Mouse (Mus musculus): ENCODE measurements around the gene Kctd6.

Gene Kctd6

DNA sequence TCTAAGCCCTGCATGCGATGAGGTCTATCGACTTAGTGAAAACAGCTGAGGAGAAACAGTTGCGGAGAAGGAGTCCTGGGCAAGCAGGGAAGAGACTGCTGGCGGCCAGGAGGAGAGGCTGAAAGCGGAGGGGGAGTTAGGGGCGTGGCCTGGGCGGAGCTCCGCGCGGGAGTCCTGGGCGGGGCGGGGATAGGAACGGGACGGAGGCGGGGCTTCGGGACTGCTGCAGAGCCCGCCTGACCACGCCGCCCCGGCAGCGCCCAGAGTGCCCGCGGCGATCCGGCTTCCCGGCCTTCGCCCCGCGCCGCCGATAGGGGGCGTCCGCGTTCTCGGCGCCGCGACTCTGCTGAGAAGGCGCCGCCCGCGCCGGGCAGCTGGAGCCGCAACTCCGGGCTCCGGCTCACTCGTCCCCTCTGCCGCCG, at the start of gene Kctd6:
TSS of gene Kctd6 (plus strand) at position 338 of the 422 bp plus-strand sequence.
- DNase-seq, result peak; percentile 100

DNA sequence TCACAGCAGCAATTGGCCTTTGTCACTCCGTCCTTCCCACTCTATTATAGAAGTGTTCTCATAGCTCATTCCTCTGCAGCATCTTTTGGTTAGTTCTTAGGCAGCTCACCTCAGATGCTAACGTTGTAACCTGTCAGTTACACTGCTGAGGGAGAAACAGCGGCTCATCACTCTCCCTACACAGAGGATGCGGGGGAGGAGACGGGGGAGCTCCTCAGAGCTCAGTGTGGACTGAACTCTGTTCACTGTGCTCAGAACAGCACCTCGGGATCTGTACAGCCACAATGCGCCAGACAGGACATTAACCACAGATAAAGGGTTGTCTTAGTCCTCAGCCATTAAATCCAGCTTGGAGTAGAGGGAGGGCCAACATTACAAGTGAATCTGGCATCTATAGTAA, 49.5 kb upstream of the Kctd6 start:
- DNase-seq, result peak; percentile 52 to 57

DNA sequence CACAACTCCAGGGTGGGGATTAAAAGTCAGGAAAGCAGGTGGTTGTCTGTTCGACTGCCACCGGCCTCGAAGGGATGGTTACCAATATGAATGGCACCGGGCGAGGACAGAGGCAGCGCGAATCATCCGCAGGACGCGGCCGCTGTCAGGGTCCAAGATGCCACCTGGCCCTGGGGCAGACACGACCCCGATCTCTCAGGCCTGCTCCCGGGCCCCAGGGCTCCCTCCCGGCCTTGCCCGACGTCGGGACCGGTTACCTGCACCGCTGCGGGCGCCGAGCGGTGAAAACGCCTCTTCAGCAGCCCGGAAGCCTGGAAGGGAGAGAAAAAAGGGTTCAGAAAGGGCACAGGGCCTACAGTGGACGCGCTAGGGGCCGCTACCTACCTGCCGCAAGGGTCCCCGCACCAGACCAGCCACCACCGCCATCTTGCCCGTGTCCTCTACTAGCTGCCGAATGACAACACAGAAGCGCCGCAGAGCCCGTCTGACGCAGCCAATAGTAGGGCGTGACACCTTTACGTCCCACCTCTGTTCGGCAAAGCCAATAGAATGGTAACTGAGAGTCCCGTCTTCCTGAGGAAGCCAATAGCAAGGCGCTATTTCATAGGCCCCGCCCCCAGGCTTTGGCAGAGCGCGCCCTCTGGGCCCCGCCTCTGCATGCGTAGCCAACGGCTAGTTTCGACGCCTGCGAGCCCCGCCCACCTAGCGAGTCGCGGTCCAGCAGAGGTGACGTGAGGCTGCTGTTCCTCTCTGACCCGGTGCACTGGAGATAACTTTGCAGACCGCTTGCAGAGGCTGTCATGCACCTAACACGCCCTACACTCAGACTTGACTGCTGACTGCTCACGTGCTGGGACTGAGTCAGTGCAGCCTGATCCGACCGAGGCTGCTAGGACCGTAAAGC, 41.2 kb upstream of the Kctd6 start, which contains the start of gene Pdhb:
TSS of gene Pdhb (minus strand) at position 519 of the 904 bp plus-strand sequence.
- peak; percentile 99 to 100 for DNase-seq

DNA sequence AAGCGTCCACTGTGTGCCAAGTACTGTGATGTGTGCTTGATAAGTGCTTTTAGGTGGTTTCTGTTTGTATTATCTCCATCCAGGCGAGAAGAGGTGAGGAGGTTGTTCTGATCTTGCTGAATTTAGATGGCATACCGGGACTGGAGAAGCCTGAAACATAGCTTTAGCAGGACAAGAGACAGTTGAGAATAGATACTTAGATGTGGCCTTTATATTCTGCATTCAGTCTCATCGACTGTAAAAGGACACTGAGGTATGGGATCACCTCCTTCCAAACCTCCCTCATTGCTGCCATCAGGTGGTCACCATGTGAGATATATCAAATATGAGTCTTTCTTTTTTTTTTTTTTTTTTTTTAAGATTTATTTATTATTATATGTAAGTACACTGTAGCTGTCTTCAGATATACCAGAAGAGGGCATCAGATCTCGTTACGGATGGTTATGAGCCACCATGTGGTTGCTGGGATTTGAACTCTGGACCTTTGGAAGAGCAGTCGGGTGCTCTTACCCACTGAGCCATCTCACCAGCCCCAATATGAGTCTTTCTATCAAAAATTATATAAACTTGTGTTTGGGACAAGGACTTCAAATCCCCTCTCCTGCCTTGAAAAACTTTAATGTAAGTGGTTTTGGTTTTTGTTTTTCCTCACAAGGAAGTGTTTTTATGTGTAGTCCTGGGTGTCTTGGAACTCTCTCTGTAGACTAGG, 40.2 kb upstream of the Kctd6 start:
- DNase-seq, result peak; percentile 21 to 51

DNA sequence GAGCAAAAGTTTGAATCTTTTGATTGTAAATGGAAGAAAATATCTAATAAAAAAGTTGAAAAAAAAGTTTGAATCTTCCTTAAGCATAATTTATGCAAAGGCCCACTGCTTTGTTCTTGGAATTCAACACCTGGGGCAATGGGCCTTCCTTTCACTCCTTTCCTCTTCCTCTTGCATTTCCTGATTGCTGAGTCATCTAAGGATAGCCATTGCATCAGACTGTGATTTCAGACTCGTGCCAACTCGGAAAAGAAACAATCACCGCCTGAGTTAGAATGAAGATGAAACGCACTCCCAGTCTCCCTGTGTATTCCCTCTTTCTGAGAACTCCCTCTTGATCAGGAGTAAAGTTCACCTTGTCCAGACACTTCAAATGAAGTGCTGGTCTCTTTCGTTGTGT, 39.3 kb upstream of the Kctd6 start:
- DNase-seq, result no peak

DNA sequence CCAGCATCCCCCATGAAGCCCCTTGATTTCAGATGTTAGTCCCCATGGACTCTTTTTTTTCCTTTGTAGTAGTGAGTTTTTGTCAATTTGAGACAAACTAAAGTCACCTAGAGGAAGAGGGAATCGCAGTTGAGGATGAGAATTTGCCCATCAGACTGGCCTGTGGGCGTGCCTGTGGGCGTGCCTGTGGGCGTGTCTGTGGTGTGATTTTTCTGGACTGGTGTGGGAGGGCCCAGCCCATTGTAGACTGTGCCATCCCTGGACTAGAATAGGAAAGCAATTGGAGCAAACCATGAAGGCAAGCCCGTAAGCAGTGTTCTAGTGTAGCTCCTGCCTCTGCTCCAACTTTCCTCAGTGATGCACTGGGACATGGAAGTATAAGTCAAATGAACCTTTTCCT, 37.7 kb upstream of the Kctd6 start:
- peak; percentile 48 to 58 for DNase-seq

DNA sequence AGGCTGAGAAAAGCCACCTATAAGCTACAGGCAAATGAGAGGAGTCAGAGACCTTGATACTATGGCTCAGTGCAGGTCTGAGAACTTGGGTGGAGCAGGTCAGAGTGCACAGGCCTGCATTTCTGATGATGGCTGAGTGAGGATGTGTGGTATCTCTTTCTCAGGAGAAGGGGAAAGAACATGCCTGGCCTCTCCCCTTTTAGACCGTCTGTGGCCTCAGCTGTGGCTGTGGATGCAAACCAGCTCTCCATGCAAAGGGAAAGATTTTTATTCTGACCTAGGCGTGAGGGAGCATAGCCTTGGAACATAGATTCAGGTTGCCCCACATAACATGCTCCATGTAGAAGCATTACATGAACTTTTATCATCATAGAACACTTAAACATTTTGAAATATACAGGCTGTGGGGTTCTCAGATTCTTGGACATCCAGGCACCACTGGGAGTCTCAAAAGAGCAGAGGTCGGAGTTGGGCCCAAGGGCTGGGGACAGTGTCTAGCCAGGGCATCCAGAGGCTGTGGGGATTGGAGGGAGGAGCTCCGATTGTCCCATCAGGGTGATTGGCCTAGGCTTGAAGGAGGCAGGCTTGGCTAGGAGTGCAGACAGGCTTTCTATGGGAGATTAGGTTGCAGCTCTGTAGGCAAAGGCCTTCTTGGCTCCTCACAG, 33.4 kb upstream of the Kctd6 start:
- no peak for DNase-seq

DNA sequence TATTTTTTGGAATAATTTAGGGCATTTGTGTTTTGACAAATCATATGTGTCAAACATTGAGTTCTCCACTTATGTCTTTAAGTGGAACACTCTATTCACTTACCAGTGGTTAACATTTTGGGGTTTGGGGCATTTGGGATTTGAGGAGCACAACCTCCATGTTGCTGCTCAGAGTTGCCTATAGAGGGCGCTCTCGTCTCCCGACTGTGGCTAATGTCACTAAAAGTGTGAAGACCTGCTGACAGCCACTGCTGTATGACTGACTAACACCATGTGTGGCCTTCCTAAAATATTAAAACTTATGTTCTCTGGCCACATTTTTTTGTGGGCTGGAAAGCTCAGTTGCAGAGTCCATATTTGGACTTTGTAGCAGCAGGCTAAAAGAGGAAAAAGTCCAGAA, 30.6 kb upstream of the Kctd6 start:
- DNase-seq, result no peak

DNA sequence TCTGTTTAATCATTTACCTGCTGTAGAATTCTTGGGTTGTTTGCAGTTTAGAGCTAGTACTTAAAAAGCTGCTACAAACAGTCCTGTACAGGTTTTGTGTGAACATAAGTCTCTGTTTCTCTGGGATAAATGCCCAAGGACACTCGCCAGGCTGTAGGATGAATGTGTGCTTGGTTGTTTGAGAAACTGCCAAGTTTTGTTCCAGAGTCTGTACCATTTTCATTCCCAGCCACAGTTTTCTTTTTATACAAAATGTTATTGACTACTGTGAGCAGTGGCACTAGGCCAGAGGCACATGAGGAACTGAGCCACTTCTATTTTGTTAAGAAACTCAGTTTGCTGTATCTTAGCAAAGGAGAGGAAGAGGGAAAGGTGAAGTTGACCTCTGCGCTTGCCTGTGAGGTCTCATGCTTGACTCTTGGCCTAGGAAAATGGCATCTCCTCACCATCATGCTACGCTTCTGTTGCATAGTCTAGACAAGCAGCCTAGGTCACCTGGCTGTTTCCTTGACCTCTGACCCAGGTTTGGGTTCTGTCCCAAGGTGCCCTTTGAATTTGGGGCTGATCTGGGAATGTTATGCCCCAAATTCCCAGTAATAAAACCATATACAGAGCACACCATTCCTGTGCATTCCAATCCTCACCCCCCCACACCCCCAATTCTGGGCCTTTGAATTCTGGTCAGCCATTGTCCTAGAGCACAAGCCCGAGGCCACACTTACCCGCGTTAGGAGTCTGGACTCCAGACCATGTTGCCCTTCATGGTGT, 27.5 kb upstream of the Kctd6 start:
- no peak for DNase-seq

DNA sequence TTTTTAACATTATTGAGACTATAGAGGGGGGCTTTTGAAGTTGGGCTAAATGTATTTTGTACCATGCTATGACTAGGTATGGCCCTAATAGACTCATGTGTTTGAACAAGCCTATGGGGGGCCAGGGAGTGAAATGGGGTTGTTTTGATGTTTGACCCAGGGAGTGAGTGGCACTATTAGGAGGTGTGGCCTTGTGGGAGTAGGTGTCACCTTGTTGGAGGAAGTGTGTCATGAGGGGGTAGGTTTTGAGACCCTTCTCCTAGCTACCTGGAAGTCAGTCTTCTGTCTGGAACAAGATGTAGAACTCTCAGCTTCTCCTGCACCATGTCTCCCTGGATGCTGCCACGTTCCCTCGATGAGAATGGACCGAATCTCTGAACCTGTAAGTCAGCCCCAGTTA, 23.4 kb upstream of the Kctd6 start:
- no peak for DNase-seq

DNA sequence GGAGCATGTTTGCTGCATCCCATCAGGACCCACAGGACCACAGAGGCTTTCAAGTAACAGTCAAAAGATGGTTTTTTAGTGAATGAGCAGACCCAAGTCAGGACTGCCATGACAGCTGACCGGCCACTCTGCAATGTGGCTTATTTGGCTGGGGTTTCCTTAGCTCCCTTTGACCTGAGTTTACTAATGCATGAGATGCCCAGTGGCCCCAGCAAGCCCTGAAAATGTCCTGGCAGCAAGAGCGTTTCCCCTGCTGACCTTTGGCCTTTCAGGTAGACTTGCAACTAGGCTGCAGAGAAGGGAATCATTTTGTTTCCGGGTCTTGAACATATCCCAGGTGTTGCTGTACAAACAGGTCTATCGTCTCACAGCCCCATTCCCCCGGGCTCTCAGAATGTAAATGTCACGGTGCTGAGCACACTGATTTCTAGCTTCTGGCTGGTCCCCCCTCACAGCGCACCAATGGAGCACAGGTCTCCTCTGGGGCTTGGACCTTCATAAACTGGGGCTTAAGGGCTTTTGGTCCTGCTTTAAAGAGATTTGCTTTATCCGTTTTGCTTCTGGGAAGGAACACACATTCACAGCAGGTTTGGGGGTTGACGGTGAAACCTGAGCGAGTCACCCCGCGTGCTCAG, 22.5 kb upstream of the Kctd6 start:
- no peak for DNase-seq

DNA sequence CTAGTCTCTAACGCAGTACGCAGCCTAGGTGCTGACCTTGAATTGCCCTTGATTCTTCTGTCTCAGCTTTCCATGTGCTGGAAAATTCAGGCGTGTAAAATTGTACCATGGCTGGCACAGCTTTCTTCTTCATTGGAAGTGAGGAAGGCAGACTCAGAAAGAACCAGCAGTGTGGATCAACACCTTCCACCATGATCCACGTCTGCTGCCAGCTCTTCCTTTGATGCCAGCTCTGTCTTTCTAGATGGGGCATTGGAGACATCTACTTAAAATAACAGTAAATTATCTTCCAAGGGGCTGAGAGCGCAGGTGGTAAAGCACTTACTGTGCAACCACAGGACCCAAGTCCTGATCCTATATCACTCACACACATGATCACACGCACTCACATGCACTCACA, 21.2 kb upstream of the Kctd6 start:
- DNase-seq, result no peak

DNA sequence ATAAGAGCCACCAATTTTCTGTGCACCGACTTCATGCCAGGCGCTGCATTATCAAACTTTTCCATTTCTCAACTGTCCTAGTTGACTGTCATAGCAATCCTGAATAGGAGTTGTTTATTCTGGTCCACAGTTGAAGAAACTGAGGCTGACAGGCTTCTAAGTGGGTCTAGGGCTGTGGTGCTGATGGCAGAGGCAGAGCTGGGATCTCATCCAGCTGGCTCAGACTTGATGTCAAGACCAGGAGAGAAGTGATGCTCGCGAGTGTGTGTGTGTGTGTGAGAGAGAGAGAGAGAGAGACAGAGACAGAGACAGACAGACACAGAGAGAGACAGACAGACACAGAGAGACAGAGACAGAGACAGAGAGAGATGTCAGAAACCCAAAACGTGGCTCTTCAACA, 13.2 kb upstream of the Kctd6 start:
- DNase-seq, result no peak

DNA sequence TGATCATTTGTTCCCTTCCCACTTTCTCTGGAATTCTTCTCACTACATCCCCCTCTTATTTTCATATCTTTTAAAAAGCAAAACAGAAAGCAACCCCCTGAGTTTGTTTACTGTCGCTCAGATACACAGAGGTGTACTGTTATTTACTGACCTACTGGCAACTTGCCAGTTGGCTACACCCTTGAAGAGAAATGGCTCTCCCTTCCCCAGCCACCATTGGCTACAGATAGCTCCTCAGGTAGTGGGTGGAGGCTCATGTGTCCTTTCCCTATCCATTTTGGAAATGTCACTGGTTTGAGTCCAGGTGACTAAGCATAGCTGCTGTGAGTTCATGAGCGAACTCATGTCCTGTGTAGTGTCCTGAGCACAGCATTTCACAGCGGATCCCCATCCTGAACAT, 12.2 kb upstream of the Kctd6 start:
- no peak for DNase-seq

DNA sequence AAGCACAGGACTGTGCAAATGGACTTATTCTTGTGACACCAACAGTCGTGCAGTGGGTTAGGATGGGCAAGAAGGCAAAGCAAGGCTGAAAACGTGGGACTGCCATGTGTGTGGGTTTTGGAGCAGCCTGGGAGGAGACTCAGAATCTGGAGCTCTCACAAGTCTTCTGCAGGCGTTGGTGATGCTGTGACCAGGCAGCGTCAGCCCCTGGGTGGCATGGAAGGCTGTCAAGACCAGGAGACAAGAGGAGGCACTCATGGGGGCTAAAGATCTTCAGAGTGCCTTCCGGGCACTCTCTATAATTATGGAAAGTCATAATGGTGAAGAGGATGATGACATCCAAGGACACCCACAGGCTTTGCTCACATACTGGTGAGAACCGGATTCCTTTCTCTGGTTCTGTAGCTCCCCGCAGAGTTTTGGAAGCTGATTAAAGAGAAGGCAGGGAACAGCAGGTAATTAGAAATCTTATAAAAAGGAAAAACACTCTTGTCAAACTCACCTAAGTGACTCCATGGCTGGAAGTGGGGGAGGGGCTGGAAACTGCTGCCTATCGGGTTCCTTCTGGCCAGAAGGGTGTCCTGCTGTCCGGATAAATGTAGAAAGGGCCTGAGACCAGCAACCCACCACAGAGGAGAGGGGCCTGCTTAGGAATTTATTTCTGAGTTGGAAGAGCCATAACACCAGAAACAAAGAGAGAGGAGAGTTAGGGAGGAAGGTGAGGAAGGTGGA, 7.6 kb upstream of the Kctd6 start:
- no peak for DNase-seq

DNA sequence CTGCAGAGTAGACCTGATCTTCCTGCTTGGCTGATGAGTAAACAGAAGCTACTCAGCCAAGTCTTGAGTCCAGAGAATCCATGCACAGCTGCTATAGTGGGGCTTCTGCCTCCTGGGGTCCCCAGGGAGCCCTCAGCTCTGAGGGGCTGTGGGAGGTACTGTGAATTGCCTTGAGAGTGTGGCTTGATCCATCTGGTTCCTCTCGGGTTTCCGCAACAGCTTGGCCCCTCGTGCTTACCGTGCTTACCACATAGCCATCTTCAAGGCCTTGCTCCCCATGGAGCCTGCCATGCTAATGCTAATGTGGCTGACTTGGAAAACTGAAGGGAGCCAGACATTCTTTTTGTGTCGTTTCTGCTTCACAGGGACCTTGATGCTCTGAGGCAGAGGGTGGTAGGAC, 6.8 kb upstream of the Kctd6 start:
- no peak for DNase-seq

DNA sequence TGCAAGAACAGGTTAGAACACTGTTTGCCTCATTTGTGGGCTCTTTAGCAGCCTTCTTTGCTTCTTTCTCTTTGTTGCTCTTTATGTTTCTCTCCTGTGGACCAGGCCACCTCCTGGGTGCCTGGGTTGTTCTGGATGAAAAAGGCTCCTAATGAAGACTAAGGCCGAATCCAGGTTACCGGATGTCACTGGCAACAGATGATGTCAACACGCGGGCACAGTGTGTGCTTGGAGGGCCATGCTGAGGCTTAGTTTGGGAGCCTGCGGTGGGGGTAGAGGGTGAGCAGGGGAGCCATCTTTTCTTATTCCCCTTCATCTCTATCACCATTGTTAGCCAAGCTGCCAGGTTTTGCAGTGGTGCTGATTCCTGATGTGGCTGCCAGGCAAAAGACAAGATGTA, 6.4 kb upstream of the Kctd6 start:
- no peak for DNase-seq

DNA sequence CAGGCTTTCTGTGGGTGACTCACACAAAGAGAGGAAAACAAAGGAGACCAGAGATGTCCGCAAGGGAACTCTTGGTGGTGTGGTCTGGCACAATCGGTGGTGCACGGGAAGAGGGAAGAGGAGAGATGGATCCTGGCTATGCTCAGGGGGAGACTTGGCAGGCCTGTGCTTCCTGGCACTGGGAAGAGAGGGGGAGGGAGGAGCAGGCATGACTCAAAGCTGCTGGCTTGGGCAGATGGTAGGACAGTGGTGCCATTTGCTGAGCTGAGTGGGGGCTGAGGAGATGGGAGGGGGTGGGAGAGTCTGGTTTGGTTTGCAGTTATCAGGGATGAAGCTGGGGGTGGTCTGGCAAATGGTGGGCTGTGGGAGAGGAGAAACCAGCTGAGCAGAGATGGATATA, 5.1 kb upstream of the Kctd6 start:
- DNase-seq, result no peak

DNA sequence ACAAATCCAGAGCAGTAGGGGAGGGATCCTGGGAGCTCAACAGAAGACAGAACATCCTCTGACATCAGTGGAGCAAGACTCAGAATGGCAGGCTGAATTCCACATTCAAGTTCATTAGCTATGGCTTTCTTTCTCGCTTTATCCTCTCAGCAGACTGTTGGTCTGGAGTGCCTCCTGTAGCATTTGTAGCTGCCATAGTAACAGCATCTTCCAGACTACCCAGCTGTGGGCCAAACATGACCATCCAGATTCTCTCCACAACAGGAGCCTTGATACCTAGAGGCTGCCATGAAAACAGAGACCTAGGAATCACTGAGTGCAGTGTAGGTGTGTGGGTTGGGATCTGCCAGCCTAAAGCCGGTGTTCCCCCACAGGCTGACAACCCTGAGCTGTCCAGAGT, 4.0 kb upstream of the Kctd6 start:
- no peak for DNase-seq

DNA sequence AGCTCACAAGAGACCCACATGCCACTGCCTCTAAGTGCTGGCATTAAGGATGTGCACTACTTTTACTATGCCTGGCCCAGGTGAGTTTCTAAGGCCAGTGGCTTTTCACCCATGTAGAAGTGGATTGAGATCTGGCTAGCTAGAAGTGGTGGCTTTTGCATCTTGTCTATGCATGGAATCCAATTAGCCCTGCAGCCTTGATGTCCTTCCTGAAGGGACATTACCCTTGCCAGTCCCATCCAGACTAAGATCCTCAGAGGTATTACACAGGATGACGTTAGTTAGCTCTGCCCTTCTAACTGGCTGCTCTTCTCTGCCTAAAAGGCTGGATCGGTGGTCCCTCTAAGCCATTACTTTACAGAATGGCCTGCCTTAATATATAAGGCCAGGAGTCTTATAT, 944 bp upstream of the Kctd6 start:
- DNase-seq, result no peak

All from kidney, postnatal 4 days (tissue).